Mouse (Mus musculus): Measurements from ENCODE around the gene Socs3. TPM values are rescaled to one million over a fixed set of nuclear protein-coding genes. Genes with fewer than 3 reads are reported as not detected.

The Socs3 gene
- polyA plus RNA-seq, 1 experiment from 2014 or later, result 11.7 TPM

DNA sequence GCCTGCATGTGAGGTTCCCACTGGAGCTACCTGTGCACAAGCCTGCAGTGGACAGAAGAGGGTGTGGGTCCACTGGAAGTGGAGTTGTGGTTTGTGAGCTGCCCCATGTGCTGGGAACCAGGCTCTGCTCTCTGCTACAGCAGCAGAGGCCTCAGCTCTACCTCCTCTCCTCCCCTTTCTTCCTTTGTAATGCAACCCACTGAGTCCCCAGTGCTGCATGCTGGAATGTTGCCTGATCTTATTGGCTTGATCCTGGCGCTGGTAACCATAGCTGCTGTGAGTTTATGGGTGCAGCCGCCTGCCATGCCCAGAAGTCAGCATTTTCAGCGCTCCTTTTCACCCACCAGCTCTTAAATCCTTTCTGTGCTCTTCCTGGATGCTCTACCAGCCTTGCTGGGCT, 26.2 kb upstream of the Socs3 start:
- Histone ChIP-seq H3K4me2 (ENCODE audit: low read length) (no peak overlapping the region), H3K9ac (ENCODE audit: low read depth, low read length) (no peak overlapping the region), H3K36me3 (ENCODE audit: insufficient read depth, low read length) (peaks cover 7% of the 10 kb centered on the region), H3K4me1 (replicated peaks; ENCODE audit: insufficient read depth, low read length) (peaks cover 36% of the 10 kb centered on the region; the same call in 1 of the 2 replicates), H3K27ac (peak overlapping the region; percentile 36; the same call in 1 of the 2 replicates), H3K4me3 (replicated peaks; ENCODE audit: low read depth, low read length) (no peak overlapping the region), H3K9me3 (replicated peaks; ENCODE audit: low read length) (no peaks in the 10 kb centered on the region), H3K27me3 (ENCODE audit: insufficient read depth, low read length) (no peaks in the 10 kb centered on the region)
- ATAC-seq (replicated peaks; ENCODE audit: low FRiP score, low read depth), result no peak
- no peak for DNase-seq (ENCODE audit: low spot score)
- TF ChIP-seq CTCF (IDR thresholded peaks at IDR 0.05; ENCODE audit: low read depth), result no peak
- WGBS, result 28% methylated on average over 3 of the region's 3 CpGs

DNA sequence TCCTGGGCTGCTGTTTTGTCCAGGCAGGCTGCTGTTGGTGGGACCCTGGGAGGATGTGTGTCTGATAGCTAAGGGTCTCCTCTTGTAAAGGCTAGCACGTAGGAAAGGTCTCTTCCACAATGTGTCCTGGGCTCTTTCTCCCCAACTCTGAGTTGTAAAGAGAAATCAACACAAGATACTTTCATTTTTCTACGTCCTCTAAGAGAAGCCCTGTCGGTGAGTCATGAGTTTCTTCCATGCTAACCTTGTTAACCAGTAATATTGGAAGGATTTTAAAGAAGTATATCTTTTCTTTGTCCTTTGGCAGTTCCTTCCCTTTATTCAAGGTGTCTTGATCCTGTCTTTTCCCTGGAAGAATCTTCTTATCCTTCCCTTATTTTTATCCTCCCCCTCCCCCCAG, 25.8 kb upstream of the Socs3 start:
- Histone ChIP-seq H3K27ac (0 out of 2 replicates have a peak overlapping the region, but pooled peaks have one; percentile 36), H3K9ac (ENCODE audit: low read depth, low read length) (no peak overlapping the region), H3K36me3 (ENCODE audit: insufficient read depth, low read length) (peaks cover 3% of the 10 kb centered on the region; the same call in 1 of the 2 replicates), H3K4me1 (replicated peaks; ENCODE audit: insufficient read depth, low read length) (peaks cover 37% of the 10 kb centered on the region; the same call in 1 of the 2 replicates), H3K27me3 (ENCODE audit: insufficient read depth, low read length) (no peaks in the 10 kb centered on the region), H3K4me2 (ENCODE audit: low read length) (no peak overlapping the region), H3K4me3 (replicated peaks; ENCODE audit: low read depth, low read length) (no peak overlapping the region), H3K9me3 (replicated peaks; ENCODE audit: low read length) (no peaks in the 10 kb centered on the region)
- ATAC-seq (replicated peaks; ENCODE audit: low FRiP score, low read depth) (no peak), DNase-seq (ENCODE audit: low spot score) (no peak)
- TF ChIP-seq CTCF (IDR thresholded peaks at IDR 0.05; ENCODE audit: low read depth), result no peak
- 61% methylated on average over 3 of the region's 3 CpGs for WGBS

DNA sequence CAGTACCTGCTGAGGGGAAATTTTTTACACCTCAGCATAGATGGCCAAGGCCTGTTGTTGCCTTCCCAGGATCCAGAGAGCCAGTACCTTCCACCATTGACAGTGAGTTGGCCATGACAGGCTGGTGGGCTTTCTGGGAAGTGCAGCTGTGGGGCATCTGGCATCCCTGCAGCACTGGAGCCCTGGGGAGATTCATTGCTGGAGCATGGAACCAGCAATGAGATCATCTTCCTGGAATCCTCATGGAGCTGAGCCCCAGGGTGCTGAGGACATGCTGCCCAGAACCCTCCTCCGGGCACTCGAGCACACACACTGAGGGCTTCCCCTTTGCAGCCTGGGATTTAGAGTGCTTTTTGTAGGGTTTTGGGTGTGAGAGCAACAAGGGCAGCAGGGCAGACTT, 25.4 kb upstream of the Socs3 start:
- H3K4me2 ChIP-seq (ENCODE audit: low read length), result no peak overlapping the region
- H3K4me3 ChIP-seq (replicated peaks; ENCODE audit: low read depth, low read length), result no peak overlapping the region
- H3K36me3 ChIP-seq (ENCODE audit: insufficient read depth, low read length), result no peaks in the 10 kb centered on the region; the same call in 1 of the 2 replicates
- 0 out of 2 replicates have a peak overlapping the region, but pooled peaks have one; percentile 13 for H3K9ac ChIP-seq (ENCODE audit: low read depth, low read length)
- WGBS, result 63% methylated on average over 2 of the region's 2 CpGs
- no peaks in the 10 kb centered on the region for H3K9me3 ChIP-seq (replicated peaks; ENCODE audit: low read length)
- TF ChIP-seq CTCF (IDR thresholded peaks at IDR 0.05; ENCODE audit: low read depth), result no peak
- H3K27me3 ChIP-seq (ENCODE audit: insufficient read depth, low read length), result no peaks in the 10 kb centered on the region
- H3K27ac ChIP-seq, result no peak overlapping the region
- ATAC-seq (replicated peaks; ENCODE audit: low FRiP score, low read depth) (no peak), DNase-seq (ENCODE audit: low spot score) (no peak)
- H3K4me1 ChIP-seq (replicated peaks; ENCODE audit: insufficient read depth, low read length), result peaks cover 37% of the 10 kb centered on the region; the same call in 1 of the 2 replicates

DNA sequence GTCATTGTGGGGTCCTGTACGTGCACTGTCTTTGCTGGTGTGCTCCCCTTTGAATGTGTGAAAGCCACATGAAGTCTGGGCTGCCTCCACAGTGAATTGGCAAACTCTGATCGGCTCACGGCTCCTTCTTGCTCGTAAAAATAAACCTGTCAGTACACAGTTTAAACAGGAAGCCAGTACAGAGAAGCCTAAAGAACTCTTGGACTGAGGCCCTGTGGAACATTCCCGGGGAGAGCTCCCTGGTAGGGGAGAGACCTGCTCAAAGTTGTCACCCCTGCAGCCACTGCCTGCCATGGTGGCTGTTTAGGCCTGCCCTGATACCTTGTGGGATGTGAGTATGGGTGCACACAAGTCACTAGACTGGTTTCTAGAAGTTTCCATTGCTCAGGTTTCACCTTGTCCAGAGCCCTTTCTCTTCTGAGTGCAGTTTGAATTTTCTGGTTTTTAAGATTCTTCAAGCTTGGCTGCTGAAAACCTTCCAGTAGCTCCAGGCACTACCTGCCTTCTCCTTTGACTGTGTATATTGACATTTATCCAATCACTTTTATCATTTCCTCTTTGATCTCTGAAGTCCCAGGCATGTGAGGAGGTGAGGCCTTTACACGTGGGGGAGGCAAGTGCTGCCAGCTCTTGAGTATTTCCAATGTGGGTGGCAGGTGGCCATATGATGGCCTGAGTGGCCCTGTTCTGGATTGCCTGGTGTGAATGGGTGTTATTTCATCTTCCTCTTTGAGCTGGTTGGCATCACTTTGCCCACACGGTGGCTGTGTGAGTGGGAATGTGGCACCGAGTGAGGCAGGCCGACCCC, 24.6 kb upstream of the Socs3 start:
- DNase-seq (ENCODE audit: low spot score), result peak; percentile 81
- peaks cover 37% of the 10 kb centered on the region; the same call in 1 of the 2 replicates for H3K4me1 ChIP-seq (replicated peaks; ENCODE audit: insufficient read depth, low read length)
- no peak for TF ChIP-seq CTCF (IDR thresholded peaks at IDR 0.05; ENCODE audit: low read depth)
- peak overlapping the region; percentile 51; the same call in 1 of the 2 replicates for H3K9ac ChIP-seq (ENCODE audit: low read depth, low read length)
- H3K4me3 ChIP-seq (replicated peaks; ENCODE audit: low read depth, low read length), result no peak overlapping the region
- H3K9me3 ChIP-seq (replicated peaks; ENCODE audit: low read length), result no peaks in the 10 kb centered on the region
- H3K27me3 ChIP-seq (ENCODE audit: insufficient read depth, low read length), result no peaks in the 10 kb centered on the region
- WGBS, result 39% methylated on average over 9 of the region's 9 CpGs
- H3K36me3 ChIP-seq (ENCODE audit: insufficient read depth, low read length), result no peaks in the 10 kb centered on the region; the same call in 1 of the 2 replicates
- ATAC-seq (replicated peaks; ENCODE audit: low FRiP score, low read depth), result no peak
- 0 out of 2 replicates have a peak overlapping the region, but pooled peaks have one; percentile 7 for H3K4me2 ChIP-seq (ENCODE audit: low read length)
- H3K27ac ChIP-seq, result peak overlapping the region; percentile 70

DNA sequence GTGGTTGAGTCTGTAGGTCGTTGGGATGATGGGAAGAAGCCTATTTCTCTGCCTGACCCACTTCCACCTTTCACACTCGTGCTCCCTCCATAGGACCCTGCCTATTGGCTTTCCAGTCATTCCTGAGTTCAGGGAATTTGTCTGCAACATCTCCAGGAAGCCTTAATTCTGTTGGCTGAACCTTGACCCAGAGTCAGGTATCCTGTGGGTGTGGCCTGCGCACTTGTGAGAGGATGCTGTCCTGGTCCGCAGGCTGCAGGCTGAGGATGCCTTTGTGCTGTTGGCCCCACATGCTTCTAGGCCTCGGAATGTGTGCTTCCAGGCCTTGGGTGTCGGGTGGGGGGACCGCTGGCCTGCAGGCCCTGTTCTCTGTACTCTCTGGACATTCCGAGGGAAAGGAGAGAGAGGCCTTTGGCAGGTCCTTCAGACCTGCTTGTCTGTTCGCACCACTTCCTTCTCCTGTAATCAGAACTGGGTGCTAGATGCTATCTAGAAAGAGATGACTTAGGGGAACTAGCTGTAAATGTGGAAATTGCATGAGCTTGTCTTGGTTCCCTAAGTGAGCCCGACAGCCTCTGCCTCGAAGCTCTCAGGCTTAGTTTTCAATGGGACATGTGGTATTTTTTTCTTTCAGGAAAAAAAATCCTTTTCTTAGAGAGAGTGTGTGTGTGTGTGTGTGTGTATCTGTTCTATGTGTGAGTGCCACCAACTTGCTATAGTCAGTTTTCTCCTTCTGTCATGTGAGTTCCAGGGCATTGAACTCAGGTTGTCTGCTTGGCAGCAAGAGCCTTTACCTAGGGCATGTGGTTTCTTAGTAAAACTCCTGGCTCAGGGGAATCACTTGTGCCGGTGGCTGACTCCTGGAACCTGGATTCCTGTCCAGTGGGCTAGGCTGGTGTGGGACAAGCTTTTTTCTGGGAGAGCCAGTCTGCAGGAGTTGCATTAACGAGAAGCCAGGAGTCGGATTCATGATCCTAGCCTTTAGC, 23.6 kb upstream of the Socs3 start:
- TF ChIP-seq CTCF (IDR thresholded peaks at IDR 0.05; ENCODE audit: low read depth), result no peak
- Histone ChIP-seq H3K36me3 (ENCODE audit: insufficient read depth, low read length) (no peaks in the 10 kb centered on the region; the same call in 1 of the 2 replicates), H3K9ac (ENCODE audit: low read depth, low read length) (peak overlapping the region; percentile 51; the same call in 1 of the 2 replicates), H3K27me3 (ENCODE audit: insufficient read depth, low read length) (no peaks in the 10 kb centered on the region), H3K9me3 (replicated peaks; ENCODE audit: low read length) (no peaks in the 10 kb centered on the region), H3K4me3 (replicated peaks; ENCODE audit: low read depth, low read length) (no peak overlapping the region), H3K4me2 (ENCODE audit: low read length) (0 out of 2 replicates have a peak overlapping the region, but pooled peaks have one; percentile 7), H3K27ac (peak overlapping the region; percentile 70), H3K4me1 (replicated peaks; ENCODE audit: insufficient read depth, low read length) (peaks cover 33% of the 10 kb centered on the region; the same call in 1 of the 2 replicates)
- 64% methylated on average over 14 of the region's 14 CpGs for WGBS
- ATAC-seq (replicated peaks; ENCODE audit: low FRiP score, low read depth) (no peak), DNase-seq (ENCODE audit: low spot score) (no peak)

All from kidney, postnatal 0 days (tissue).